Mouse (Mus musculus): ENCODE measurements at regions not wholly inside any gene's neighbourhood (a gene's known extent, or its start where the extent isn't known, plus 50 kb on each side); places are given as distances from the start of the nearest gene placed in this dataset.
A peak's percentile ranks its signal among the peaks of the same experiment; 100 is the strongest.

- Histone ChIP-seq H3K4me3 (no peak overlapping the region), H3K4me2 (ENCODE audit: low read depth) (no peak overlapping the region), H3K79me2 (ENCODE audit: control insufficient read depth, insufficient read depth) (no peaks in the 10 kb centered on the region), H3ac (ENCODE audit: control insufficient read depth, insufficient read length) (no peak overlapping the region), H3K36me3 (ENCODE audit: control insufficient read depth, insufficient read depth) (no peaks in the 10 kb centered on the region), H3K27me3 (ENCODE audit: control insufficient read depth, insufficient read depth, insufficient read length) (no peaks in the 10 kb centered on the region)
- TF ChIP-seq TCF12 (IDR thresholded peaks at IDR 0.05; ENCODE audit: insufficient read depth, poor library complexity, severe bottlenecking), result no peak
Observed at GRCm38 (mm10) chr4:4496181-4496580, 297.0 kb downstream of the Impad1 start.

- H3K36me3 ChIP-seq (ENCODE audit: control insufficient read depth, insufficient read depth), result no peaks in the 10 kb centered on the region
- H3K4me2 ChIP-seq (ENCODE audit: low read depth), result no peak overlapping the region
- TF ChIP-seq MAX (IDR thresholded peaks at IDR 0.05; ENCODE audit: low read depth), result no peak
- no peak for TF ChIP-seq POLR2A (IDR thresholded peaks at IDR 0.05; ENCODE audit: insufficient read length, low read depth)
- TF ChIP-seq E2F4 (IDR thresholded peaks at IDR 0.05; ENCODE audit: insufficient read depth), result no peak
- TF ChIP-seq MYOG (IDR thresholded peaks at IDR 0.05; ENCODE audit: control insufficient read depth in 1 of 3, insufficient read depth in 1 of 3, insufficient read length in 2 of 3, low read depth in 2 of 3), result no peak
- TF ChIP-seq USF1 (IDR thresholded peaks at IDR 0.05; ENCODE audit: low read depth), result no peak
- no peak for TF ChIP-seq CEBPB (IDR thresholded peaks at IDR 0.05; ENCODE audit: insufficient read depth, poor library complexity, severe bottlenecking)
- no peak for TF ChIP-seq POLR2AphosphoS2 (IDR thresholded peaks at IDR 0.05; ENCODE audit: insufficient read length, low read depth)
- TF ChIP-seq MYOD1 (IDR thresholded peaks at IDR 0.05; ENCODE audit: control insufficient read depth in 1 of 3, insufficient read length in 2 of 3, low read depth in 2 of 3), result no peak
- no peak for TF ChIP-seq TCF12 (IDR thresholded peaks at IDR 0.05; ENCODE audit: insufficient read depth, poor library complexity, severe bottlenecking)
- no peak for TF ChIP-seq TCF3 (IDR thresholded peaks at IDR 0.05; ENCODE audit: insufficient read length, low read depth)
- TF ChIP-seq SRF (IDR thresholded peaks at IDR 0.05; ENCODE audit: control insufficient read depth, insufficient read length, low read depth), result no peak
- TF ChIP-seq REST (IDR thresholded peaks at IDR 0.05; ENCODE audit: insufficient read depth, insufficient read length), result no peak
- H3K27me3 ChIP-seq (ENCODE audit: control insufficient read depth, insufficient read depth, insufficient read length), result no peaks in the 10 kb centered on the region
- H3ac ChIP-seq (ENCODE audit: control insufficient read depth, insufficient read length), result no peak overlapping the region
- no peaks in the 10 kb centered on the region for H3K79me2 ChIP-seq (ENCODE audit: control insufficient read depth, insufficient read depth)
- H3K4me3 ChIP-seq, result no peak overlapping the region
Observed at GRCm38 (mm10) chr4:4465169-4465714, 327.9 kb downstream of the Impad1 start.

- TF ChIP-seq MYOG (IDR thresholded peaks at IDR 0.05; ENCODE audit: control insufficient read depth in 1 of 3, insufficient read depth in 1 of 3, insufficient read length in 2 of 3, low read depth in 2 of 3), result peak in 1 of 3 experiments; percentile 19
- TF ChIP-seq POLR2A (IDR thresholded peaks at IDR 0.05; ENCODE audit: insufficient read length, low read depth), result no peak
- Histone ChIP-seq H3K36me3 (ENCODE audit: control insufficient read depth, insufficient read depth) (no peaks in the 10 kb centered on the region), H3K4me2 (ENCODE audit: low read depth) (peak overlapping the region; percentile 18), H3K4me3 (no peak overlapping the region), H3K27me3 (ENCODE audit: control insufficient read depth, insufficient read depth, insufficient read length) (no peaks in the 10 kb centered on the region), H3K79me2 (ENCODE audit: control insufficient read depth, insufficient read depth) (no peaks in the 10 kb centered on the region), H3ac (ENCODE audit: control insufficient read depth, insufficient read length) (no peak overlapping the region)
Observed at GRCm38 (mm10) chr4:4464130-4464700, 328.9 kb downstream of the Impad1 start.

GRCm38 (mm10) chr4:4459258-4459657, 333.9 kb downstream of the Impad1 start:
- H3K4me3 ChIP-seq, result no peak overlapping the region
- no peak overlapping the region for H3K4me2 ChIP-seq (ENCODE audit: low read depth)
- no peaks in the 10 kb centered on the region for H3K27me3 ChIP-seq (ENCODE audit: control insufficient read depth, insufficient read depth, insufficient read length)
- H3K79me2 ChIP-seq (ENCODE audit: control insufficient read depth, insufficient read depth), result no peaks in the 10 kb centered on the region
- TF ChIP-seq POLR2AphosphoS2 (IDR thresholded peaks at IDR 0.05; ENCODE audit: insufficient read length, low read depth) (no peak), CEBPB (IDR thresholded peaks at IDR 0.05; ENCODE audit: insufficient read depth, poor library complexity, severe bottlenecking) (no peak), TCF12 (IDR thresholded peaks at IDR 0.05; ENCODE audit: insufficient read depth, poor library complexity, severe bottlenecking) (no peak), MYOG (IDR thresholded peaks at IDR 0.05; ENCODE audit: control insufficient read depth in 1 of 3, insufficient read depth in 1 of 3, insufficient read length in 2 of 3, low read depth in 2 of 3) (no peak), E2F4 (IDR thresholded peaks at IDR 0.05; ENCODE audit: insufficient read depth) (no peak), MYOD1 (IDR thresholded peaks at IDR 0.05; ENCODE audit: control insufficient read depth in 1 of 3, insufficient read length in 2 of 3, low read depth in 2 of 3) (no peak), SRF (IDR thresholded peaks at IDR 0.05; ENCODE audit: control insufficient read depth, insufficient read length, low read depth) (no peak), MAX (IDR thresholded peaks at IDR 0.05; ENCODE audit: low read depth) (no peak), POLR2A (IDR thresholded peaks at IDR 0.05; ENCODE audit: insufficient read length, low read depth) (no peak), REST (IDR thresholded peaks at IDR 0.05; ENCODE audit: insufficient read depth, insufficient read length) (no peak), USF1 (IDR thresholded peaks at IDR 0.05; ENCODE audit: low read depth) (no peak), TCF3 (IDR thresholded peaks at IDR 0.05; ENCODE audit: insufficient read length, low read depth) (no peak)
- no peaks in the 10 kb centered on the region for H3K36me3 ChIP-seq (ENCODE audit: control insufficient read depth, insufficient read depth)
- no peak overlapping the region for H3ac ChIP-seq (ENCODE audit: control insufficient read depth, insufficient read length)

GRCm38 (mm10) chr4:4450104-4450503, 343.1 kb downstream of the Impad1 start:
- TF ChIP-seq E2F4 (IDR thresholded peaks at IDR 0.05; ENCODE audit: insufficient read depth) (no peak), MYOG (IDR thresholded peaks at IDR 0.05; ENCODE audit: control insufficient read depth in 1 of 3, insufficient read depth in 1 of 3, insufficient read length in 2 of 3, low read depth in 2 of 3) (no peak)
- Histone ChIP-seq H3K4me3 (no peak overlapping the region), H3K27me3 (ENCODE audit: control insufficient read depth, insufficient read depth, insufficient read length) (no peaks in the 10 kb centered on the region), H3ac (ENCODE audit: control insufficient read depth, insufficient read length) (no peak overlapping the region), H3K79me2 (ENCODE audit: control insufficient read depth, insufficient read depth) (no peaks in the 10 kb centered on the region), H3K4me2 (ENCODE audit: low read depth) (no peak overlapping the region), H3K36me3 (ENCODE audit: control insufficient read depth, insufficient read depth) (no peaks in the 10 kb centered on the region)

All from myocyte (in vitro differentiated cells).